Mouse (Mus musculus): ENCODE measurements around the gene Sidt1. TPM values are rescaled to one million over a fixed set of nuclear protein-coding genes. Genes with fewer than 3 reads are reported as not detected.

Gene Sidt1
- polyA plus RNA-seq, 1 experiment from 2014 or later = not detected

- no peaks in the 10 kb centered on the region for H3K9me3 ChIP-seq (replicated peaks)
- 93% methylated on average over 6 of the region's 6 CpGs for WGBS
- no peak overlapping the region for H3K27ac ChIP-seq
- no peak for DNase-seq (ENCODE audit: low spot score)
- H3K4me3 ChIP-seq = no peak overlapping the region
- H3K36me3 ChIP-seq = peaks cover 51% of the 10 kb centered on the region
- H3K4me1 ChIP-seq = no peaks in the 10 kb centered on the region
- H3K27me3 ChIP-seq (ENCODE audit: low read depth, poor library complexity, severe bottlenecking) = no peaks in the 10 kb centered on the region
Measured at GRCm38 (mm10) chr16:44221463-44221862, 111.5 kb downstream of the Sidt1 start.

GRCm38 (mm10) chr16:44216417-44216816 lies 116.6 kb downstream of the Sidt1 start:
- H3K36me3 ChIP-seq = peaks cover 99% of the 10 kb centered on the region
- H3K4me1 ChIP-seq = no peaks in the 10 kb centered on the region
- H3K4me3 ChIP-seq = no peak overlapping the region
- no peak overlapping the region for H3K27ac ChIP-seq
- no peak for DNase-seq (ENCODE audit: low spot score)
- H3K27me3 ChIP-seq (ENCODE audit: low read depth, poor library complexity, severe bottlenecking) = no peaks in the 10 kb centered on the region
- H3K9me3 ChIP-seq (replicated peaks) = no peaks in the 10 kb centered on the region
- 93% methylated on average over 7 of the region's 7 CpGs for WGBS

GRCm38 (mm10) chr16:44215513-44215912 lies 117.5 kb downstream of the Sidt1 start:
- no peak overlapping the region for H3K4me3 ChIP-seq
- DNase-seq (ENCODE audit: low spot score) = no peak
- no peaks in the 10 kb centered on the region for H3K27me3 ChIP-seq (ENCODE audit: low read depth, poor library complexity, severe bottlenecking)
- no peak overlapping the region for H3K27ac ChIP-seq
- no peaks in the 10 kb centered on the region for H3K4me1 ChIP-seq
- no peaks in the 10 kb centered on the region for H3K9me3 ChIP-seq (replicated peaks)
- WGBS = 96% methylated on average over 9 of the region's 9 CpGs
- peaks cover 95% of the 10 kb centered on the region for H3K36me3 ChIP-seq

- WGBS = 97% methylated on average over 7 of the region's 7 CpGs
- no peaks in the 10 kb centered on the region for H3K4me1 ChIP-seq
- DNase-seq (ENCODE audit: low spot score) = no peak
- no peak overlapping the region for H3K4me3 ChIP-seq
- no peaks in the 10 kb centered on the region for H3K27me3 ChIP-seq (ENCODE audit: low read depth, poor library complexity, severe bottlenecking)
- no peak overlapping the region for H3K27ac ChIP-seq
- H3K36me3 ChIP-seq = peaks cover 92% of the 10 kb centered on the region
- H3K9me3 ChIP-seq (replicated peaks) = no peaks in the 10 kb centered on the region
Measured at GRCm38 (mm10) chr16:44212703-44213102, 120.3 kb downstream of the Sidt1 start.

GRCm38 (mm10) chr16:44211054-44211414 lies 122.0 kb downstream of the Sidt1 start:
- Histone ChIP-seq H3K4me1 (peaks cover 11% of the 10 kb centered on the region), H3K27me3 (ENCODE audit: low read depth, poor library complexity, severe bottlenecking) (no peaks in the 10 kb centered on the region), H3K9me3 (replicated peaks) (no peaks in the 10 kb centered on the region), H3K27ac (no peak overlapping the region), H3K36me3 (peaks cover 88% of the 10 kb centered on the region), H3K4me3 (no peak overlapping the region)
- DNase-seq (ENCODE audit: low spot score) = no peak
- WGBS = 87% methylated on average over 1 of the region's 1 CpGs

GRCm38 (mm10) chr16:44210156-44211053 lies 122.6 kb downstream of the Sidt1 start:
- Histone ChIP-seq H3K9me3 (replicated peaks) (no peaks in the 10 kb centered on the region), H3K27me3 (ENCODE audit: low read depth, poor library complexity, severe bottlenecking) (no peaks in the 10 kb centered on the region), H3K4me3 (no peak overlapping the region), H3K27ac (no peak overlapping the region), H3K36me3 (peaks cover 87% of the 10 kb centered on the region), H3K4me1 (peaks cover 11% of the 10 kb centered on the region)
- no peak for DNase-seq (ENCODE audit: low spot score)
- WGBS = 86% methylated on average over 10 of the region's 10 CpGs

- Histone ChIP-seq H3K27me3 (ENCODE audit: low read depth, poor library complexity, severe bottlenecking) (no peaks in the 10 kb centered on the region), H3K9me3 (replicated peaks) (no peaks in the 10 kb centered on the region), H3K36me3 (peaks cover 84% of the 10 kb centered on the region), H3K4me3 (no peak overlapping the region), H3K27ac (no peak overlapping the region), H3K4me1 (peaks cover 11% of the 10 kb centered on the region)
- 90% methylated on average over 8 of the region's 8 CpGs for WGBS
- no peak for DNase-seq (ENCODE audit: low spot score)
Measured at GRCm38 (mm10) chr16:44205973-44206372, 127.0 kb downstream of the Sidt1 start.

- Histone ChIP-seq H3K4me3 (no peak overlapping the region), H3K36me3 (peaks cover 83% of the 10 kb centered on the region), H3K27me3 (ENCODE audit: low read depth, poor library complexity, severe bottlenecking) (no peaks in the 10 kb centered on the region), H3K4me1 (peaks cover 11% of the 10 kb centered on the region), H3K9me3 (replicated peaks) (no peaks in the 10 kb centered on the region), H3K27ac (no peak overlapping the region)
- WGBS = 96% methylated on average over 6 of the region's 6 CpGs
- no peak for DNase-seq (ENCODE audit: low spot score)
Measured at GRCm38 (mm10) chr16:44204331-44204730, 128.7 kb downstream of the Sidt1 start.

- no peak overlapping the region for H3K27ac ChIP-seq
- no peak overlapping the region for H3K4me3 ChIP-seq
- 91% methylated on average over 4 of the region's 4 CpGs for WGBS
- DNase-seq (ENCODE audit: low spot score) = no peak
- no peaks in the 10 kb centered on the region for H3K9me3 ChIP-seq (replicated peaks)
- no peaks in the 10 kb centered on the region for H3K27me3 ChIP-seq (ENCODE audit: low read depth, poor library complexity, severe bottlenecking)
- H3K36me3 ChIP-seq = peaks cover 54% of the 10 kb centered on the region
- no peaks in the 10 kb centered on the region for H3K4me1 ChIP-seq
Measured at GRCm38 (mm10) chr16:44200146-44200545, 132.8 kb downstream of the Sidt1 start.

- Histone ChIP-seq H3K27me3 (ENCODE audit: low read depth, poor library complexity, severe bottlenecking) (no peaks in the 10 kb centered on the region), H3K9me3 (replicated peaks) (no peaks in the 10 kb centered on the region), H3K36me3 (peaks cover 48% of the 10 kb centered on the region), H3K4me1 (no peaks in the 10 kb centered on the region), H3K4me3 (no peak overlapping the region), H3K27ac (no peak overlapping the region)
- 96% methylated on average over 14 of the region's 14 CpGs for WGBS
- no peak for DNase-seq (ENCODE audit: low spot score)
Measured at GRCm38 (mm10) chr16:44199066-44199703, 133.8 kb downstream of the Sidt1 start.

- H3K27ac ChIP-seq = no peak overlapping the region
- H3K4me3 ChIP-seq = no peak overlapping the region
- H3K27me3 ChIP-seq (ENCODE audit: low read depth, poor library complexity, severe bottlenecking) = no peaks in the 10 kb centered on the region
- H3K4me1 ChIP-seq = no peaks in the 10 kb centered on the region
- H3K36me3 ChIP-seq = peaks cover 13% of the 10 kb centered on the region
- no peaks in the 10 kb centered on the region; the same call in 1 of the 2 replicates for H3K9me3 ChIP-seq (replicated peaks)
- WGBS = 88% methylated on average over 2 of the region's 2 CpGs
- DNase-seq (ENCODE audit: low spot score) = no peak
Measured at GRCm38 (mm10) chr16:44190968-44191367, 142.0 kb downstream of the Sidt1 start.
